Mouse (Mus musculus) cerebellum, adult 9-11 months (tissue): ENCODE data around the gene Cdkn3.
"Not testable (repeated sequence)": the region's sequence is repeated elsewhere in the genome, so short reads cannot be mapped to it uniquely, and the experiment has no call there.

ENCODE experiments used
- DNase-seq: peaks from one replicate; pipeline ENCODE4 v3.0.0; 2022

Gene Cdkn3

GRCm38 (mm10) chr14:46785247-46785646 is 24.9 kb downstream of the Cdkn3 start:
- no peak for DNase-seq

DNA sequence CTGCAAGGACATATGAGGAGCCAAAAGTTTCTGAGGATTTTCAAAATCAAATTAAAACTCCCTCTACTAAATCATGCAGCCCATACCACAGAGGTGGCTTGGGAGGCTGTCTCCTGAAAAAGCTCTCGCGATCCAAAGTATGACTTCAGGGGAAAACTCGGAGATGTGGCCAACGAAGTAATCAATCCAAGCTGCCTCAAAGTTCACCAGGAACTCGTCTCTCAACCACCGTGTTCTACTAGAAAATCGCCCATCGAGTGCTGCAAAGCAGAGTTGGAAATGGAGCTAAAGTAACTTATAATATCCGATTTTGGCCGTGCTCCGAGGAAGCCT is 27.1 kb downstream of the Cdkn3 start:
- no peak for DNase-seq

DNA sequence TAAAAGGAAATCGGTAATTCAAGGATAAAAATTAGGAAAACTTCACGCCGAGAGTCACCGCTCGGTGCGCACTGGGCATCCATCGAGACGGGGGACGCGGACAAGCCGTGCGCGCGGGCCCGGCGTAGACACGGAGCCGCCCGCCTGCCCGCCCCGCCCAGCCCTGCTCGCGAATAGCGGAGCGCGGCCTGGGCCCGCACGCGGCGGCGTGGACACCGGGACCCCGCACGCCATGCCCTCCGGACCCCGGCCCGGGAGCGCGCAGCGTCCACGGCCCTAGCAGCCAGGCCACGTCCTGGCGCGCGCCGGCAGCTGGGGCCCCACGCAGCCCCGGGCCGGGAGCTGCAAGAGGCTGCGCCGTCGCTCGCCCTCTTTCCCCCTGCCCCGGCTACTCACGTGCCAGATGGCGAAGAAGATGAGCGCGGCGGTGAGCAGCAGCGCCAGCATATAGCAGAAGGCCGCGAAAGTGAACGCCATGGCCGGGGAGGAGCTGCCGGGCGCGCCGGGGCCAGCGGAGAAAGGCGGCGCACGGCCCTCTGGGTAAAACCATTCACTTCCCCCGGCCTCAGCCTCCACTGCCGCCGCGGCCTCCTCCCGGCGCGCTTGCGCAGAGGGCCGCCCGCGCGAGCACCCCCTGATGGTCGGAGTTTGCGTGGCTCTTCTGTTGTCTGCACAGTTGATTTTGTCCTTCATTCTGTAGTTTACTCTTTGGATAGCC is 27.6 kb downstream of the Cdkn3 start, which contains the start of gene Cnih1:
Cnih1 (minus strand) TSS at position 625 of the 718 bp plus-strand sequence.
- DNase-seq: peak; percentile 91

- no peak for DNase-seq
Observed at GRCm38 (mm10) chr14:46788505-46788901, 28.2 kb downstream of the Cdkn3 start.

- DNase-seq: no peak
Observed at GRCm38 (mm10) chr14:46790303-46790702, 30.0 kb downstream of the Cdkn3 start.

DNA sequence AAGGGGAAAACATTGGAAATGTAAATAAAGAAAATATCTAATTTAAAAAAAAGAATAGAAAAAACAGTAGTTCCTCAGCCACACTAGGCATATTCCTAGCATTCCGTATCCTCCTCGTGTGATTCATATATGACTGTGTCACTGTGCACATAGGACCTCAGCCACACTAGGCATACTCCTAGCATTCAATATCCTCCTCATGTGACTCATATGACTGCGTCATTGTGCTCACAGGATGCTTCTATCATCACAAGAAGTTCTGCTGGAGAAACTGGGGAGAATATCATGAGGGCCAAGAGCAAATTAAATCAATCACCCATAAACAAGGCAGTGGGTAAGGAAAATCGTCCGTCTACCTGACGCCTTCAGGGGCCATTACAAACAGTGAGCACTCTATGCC is 30.4 kb downstream of the Cdkn3 start:
- no peak for DNase-seq

DNA sequence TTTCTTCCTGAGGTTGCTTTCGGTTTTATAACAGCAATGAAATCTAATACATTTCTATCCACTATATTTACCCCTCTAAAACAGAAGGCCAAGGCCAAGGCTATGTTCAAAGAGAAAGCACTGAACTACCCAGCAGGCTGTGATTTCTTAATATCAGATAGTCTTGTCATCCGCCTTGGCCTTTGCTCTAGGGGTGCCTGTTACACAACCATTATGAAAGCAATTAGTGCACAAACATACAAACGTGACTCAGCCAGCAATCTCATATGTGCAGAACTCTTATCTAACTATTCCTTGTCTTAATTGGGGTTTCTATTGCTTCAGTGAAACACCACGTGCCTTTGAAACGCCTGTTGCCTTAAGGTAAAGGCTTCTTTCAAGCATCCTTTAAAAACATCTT is 33.8 kb downstream of the Cdkn3 start:
- no peak for DNase-seq

DNA sequence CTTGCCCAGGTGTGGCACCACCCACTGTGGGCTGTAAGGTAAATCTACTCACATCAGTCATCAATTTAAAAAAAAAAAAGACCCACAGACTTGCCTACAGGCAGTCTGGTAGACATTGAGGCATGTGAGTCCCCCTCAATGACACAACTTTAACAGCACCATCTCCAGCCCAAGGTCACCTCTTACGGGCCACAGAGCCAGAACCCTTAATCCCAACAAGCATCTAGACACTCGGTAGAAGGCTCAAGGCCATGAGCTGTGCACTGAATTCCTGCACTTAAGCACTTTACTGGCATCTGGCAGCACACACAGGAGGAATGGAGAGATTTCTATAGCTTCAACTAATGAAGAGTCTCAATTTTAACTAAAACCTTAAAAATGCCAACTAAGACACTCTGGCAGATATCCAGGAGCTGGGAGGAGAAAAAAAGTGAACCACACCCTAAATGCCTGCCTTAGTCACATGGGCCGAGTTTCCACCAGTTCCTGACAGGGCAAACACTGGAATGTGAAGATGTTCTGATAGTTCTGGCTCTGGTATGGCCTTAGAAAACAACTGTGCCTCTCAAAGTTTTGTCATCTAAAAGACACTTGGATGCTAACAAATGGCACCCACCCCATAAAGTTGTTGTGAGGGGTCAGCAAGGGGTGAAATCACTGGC is 40.5 kb downstream of the Cdkn3 start:
- no peak for DNase-seq

- no peak for DNase-seq
Observed at GRCm38 (mm10) chr14:46803259-46803658, 42.9 kb downstream of the Cdkn3 start.

GRCm38 (mm10) chr14:46803791-46804190 is 43.5 kb downstream of the Cdkn3 start:
- DNase-seq: no peak

- DNase-seq: no peak
Observed at GRCm38 (mm10) chr14:46806186-46806585, 45.8 kb downstream of the Cdkn3 start.

GRCm38 (mm10) chr14:46807927-46808326 is 47.6 kb downstream of the Cdkn3 start:
- no peak for DNase-seq

- DNase-seq: no peak
Observed at GRCm38 (mm10) chr14:46815640-46816039, 55.3 kb downstream of the Cdkn3 start.

DNA sequence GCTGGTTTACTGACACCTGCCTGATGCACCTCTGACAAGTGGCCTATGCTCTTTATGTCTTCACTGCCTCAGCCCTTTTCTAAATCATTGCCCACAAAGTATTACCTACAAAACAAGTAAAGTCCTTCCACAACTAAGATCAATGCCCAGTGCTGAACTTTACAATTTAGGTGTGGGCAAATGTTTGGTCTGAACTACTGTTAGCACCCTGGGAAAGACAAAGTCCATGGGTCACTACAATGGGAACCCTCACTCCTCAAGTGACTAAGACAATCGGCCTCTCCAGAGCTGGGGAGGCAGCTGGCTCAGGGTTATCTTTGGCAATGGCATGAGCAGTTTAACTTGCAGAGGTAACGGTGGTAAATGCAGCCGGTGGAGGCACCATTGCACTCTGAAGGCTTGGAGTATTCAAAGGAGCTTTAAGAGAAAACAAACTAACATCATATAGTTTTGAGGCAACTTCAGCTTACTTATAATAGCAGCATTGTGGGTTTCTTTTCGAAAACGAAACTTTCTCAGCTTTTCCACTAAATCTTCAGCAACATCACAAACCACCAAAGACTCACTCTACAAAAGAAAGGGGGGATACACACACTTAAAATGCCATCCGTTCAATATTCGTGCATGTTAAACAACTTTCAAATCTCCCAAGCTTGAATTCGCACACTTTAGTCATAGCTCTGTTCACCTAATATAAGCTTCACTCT is 56.7 kb downstream of the Cdkn3 start:
- DNase-seq: no peak

- no peak for DNase-seq
Observed at GRCm38 (mm10) chr14:46818743-46819142, 58.4 kb downstream of the Cdkn3 start.

- not testable (repeated sequence) for DNase-seq
Observed at GRCm38 (mm10) chr14:46819961-46820360, 59.6 kb downstream of the Cdkn3 start.
